Mouse (Mus musculus): Measurements from ENCODE around the gene Lgals12. TPM values are rescaled to one million over a fixed set of nuclear protein-coding genes. Genes with fewer than 3 reads are reported as not detected.

Gene Lgals12
- total and polyA plus RNA-seq, 3 experiments, result not detected

GRCm38 (mm10) chr19:7556641-7557040, 50.4 kb downstream of the Lgals12 start:
- no peaks in the 10 kb centered on the region; the same call in 1 of the 2 replicates for H3K79me2 ChIP-seq (replicated peaks; ENCODE audit: control insufficient read depth, extremely low read depth, insufficient read depth, poor library complexity, severe bottlenecking)
- H3K9me3 ChIP-seq (replicated peaks; ENCODE audit: low read length), result no peaks in the 10 kb centered on the region
- H3K9ac ChIP-seq (ENCODE audit: insufficient read depth, low read depth), result no peak overlapping the region
- TF ChIP-seq JUND (conservative IDR thresholded peaks at IDR 0.05; ENCODE audit: low read depth, low read length), result no peak
- TF ChIP-seq HCFC1 (IDR thresholded peaks at IDR 0.05; ENCODE audit: low read depth, low read length), result no peak
- H3K36me3 ChIP-seq (replicated peaks in 1 of 2; ENCODE audit: control insufficient read depth in 1 of 2, insufficient read depth in 1 of 2, low read length in 1 of 2), result peaks cover 0 to 8% of the 10 kb centered on the region in 2 experiments
- H3K4me2 ChIP-seq (ENCODE audit: insufficient read depth, low read depth, poor library complexity, severe bottlenecking), result no peak overlapping the region
- H3K27ac ChIP-seq (ENCODE audit: insufficient read depth, low read depth), result no peak overlapping the region
- DNase-seq (ENCODE audit: extremely low read depth), result no peak
- H3K27me3 ChIP-seq (replicated peaks), result peaks cover 4% of the 10 kb centered on the region
- H3K4me3 ChIP-seq (replicated peaks in 1 of 3; ENCODE audit: low read depth in 2 of 3, low read length in 2 of 3, poor library complexity in 1 of 3), result no peak overlapping the region
- H3K4me1 ChIP-seq (ENCODE audit: control insufficient read depth in 1 of 2, insufficient read depth in 2 of 2), result peaks cover 0 to 24% of the 10 kb centered on the region in 2 experiments; a peak in 2 of 4 replicates
- dilution Hi-C loops (cut with MboI; ENCODE audit: extremely low pct_ligation_motif_present, extremely low pct_unique_long_range_greater_than_20kb, low sequenced_read_pairs), result no loop called here
- in situ Hi-C loops (cut with MboI; ENCODE audit: low pct_ligation_motif_present, low pct_unique_long_range_greater_than_20kb, low sequenced_read_pairs), result no loop called here

GRCm38 (mm10) chr19:7554881-7555280, 52.1 kb downstream of the Lgals12 start:
- Histone ChIP-seq H3K27me3 (replicated peaks) (peaks cover 4% of the 10 kb centered on the region), H3K9me3 (replicated peaks; ENCODE audit: low read length) (no peaks in the 10 kb centered on the region), H3K4me1 (ENCODE audit: control insufficient read depth in 1 of 2, insufficient read depth in 2 of 2) (peaks cover 0 to 14% of the 10 kb centered on the region in 2 experiments; a peak in 2 of 4 replicates), H3K36me3 (replicated peaks in 1 of 2; ENCODE audit: control insufficient read depth in 1 of 2, insufficient read depth in 1 of 2, low read length in 1 of 2) (peaks cover 0 to 4% of the 10 kb centered on the region in 2 experiments), H3K9ac (ENCODE audit: insufficient read depth, low read depth) (no peak overlapping the region), H3K4me3 (replicated peaks in 1 of 3; ENCODE audit: low read depth in 2 of 3, low read length in 2 of 3, poor library complexity in 1 of 3) (no peak overlapping the region), H3K79me2 (replicated peaks; ENCODE audit: control insufficient read depth, extremely low read depth, insufficient read depth, poor library complexity, severe bottlenecking) (no peaks in the 10 kb centered on the region; the same call in 1 of the 2 replicates), H3K4me2 (ENCODE audit: insufficient read depth, low read depth, poor library complexity, severe bottlenecking) (no peak overlapping the region), H3K27ac (ENCODE audit: insufficient read depth, low read depth) (no peak overlapping the region)
- DNase-seq (ENCODE audit: extremely low read depth), result no peak
- in situ Hi-C loops (cut with MboI; ENCODE audit: low pct_ligation_motif_present, low pct_unique_long_range_greater_than_20kb, low sequenced_read_pairs) (no loop called here), dilution Hi-C loops (cut with MboI; ENCODE audit: extremely low pct_ligation_motif_present, extremely low pct_unique_long_range_greater_than_20kb, low sequenced_read_pairs) (no loop called here)
- TF ChIP-seq RAD21 (IDR thresholded peaks at IDR 0.05; ENCODE audit: low read depth, low read length) (no peak), HCFC1 (IDR thresholded peaks at IDR 0.05; ENCODE audit: low read depth, low read length) (no peak), MAFK (IDR thresholded peaks at IDR 0.05; ENCODE audit: insufficient replicate concordance, low read length) (no peak), USF2 (conservative IDR thresholded peaks at IDR 0.05; ENCODE audit: low read depth, low read length) (no peak), CHD2 (IDR thresholded peaks at IDR 0.05; ENCODE audit: low read length) (no peak), NELFE (IDR thresholded peaks at IDR 0.05; ENCODE audit: low read depth, low read length) (no peak), ZMIZ1 (IDR thresholded peaks at IDR 0.05; ENCODE audit: low read depth, low read length) (no peak), SMC3 (IDR thresholded peaks at IDR 0.05; ENCODE audit: low read depth, low read length) (no peak), POLR2AphosphoS2 (IDR thresholded peaks at IDR 0.05; ENCODE audit: low read depth, low read length) (no peak), JUN (IDR thresholded peaks at IDR 0.05; ENCODE audit: insufficient read depth, low read depth, low read length) (no peak), JUND (conservative IDR thresholded peaks at IDR 0.05; ENCODE audit: low read depth, low read length) (no peak), CHD1 (IDR thresholded peaks at IDR 0.05; ENCODE audit: low read depth, low read length) (no peak)

- Histone ChIP-seq H3K27ac (ENCODE audit: insufficient read depth, low read depth) (no peak overlapping the region), H3K79me2 (replicated peaks; ENCODE audit: control insufficient read depth, extremely low read depth, insufficient read depth, poor library complexity, severe bottlenecking) (no peaks in the 10 kb centered on the region), H3K36me3 (replicated peaks in 1 of 2; ENCODE audit: control insufficient read depth in 1 of 2, insufficient read depth in 1 of 2, low read length in 1 of 2) (no peaks in the 10 kb centered on the region), H3K4me1 (ENCODE audit: control insufficient read depth in 1 of 2, insufficient read depth in 2 of 2) (peaks cover 0 to 3% of the 10 kb centered on the region in 2 experiments; a peak in 2 of 4 replicates), H3K27me3 (replicated peaks) (peaks cover 4% of the 10 kb centered on the region), H3K9ac (ENCODE audit: insufficient read depth, low read depth) (no peak overlapping the region), H3K9me3 (replicated peaks; ENCODE audit: low read length) (no peaks in the 10 kb centered on the region), H3K4me3 (replicated peaks in 1 of 3; ENCODE audit: low read depth in 2 of 3, low read length in 2 of 3, poor library complexity in 1 of 3) (no peak overlapping the region), H3K4me2 (ENCODE audit: insufficient read depth, low read depth, poor library complexity, severe bottlenecking) (no peak overlapping the region)
- DNase-seq (ENCODE audit: extremely low read depth), result no peak
- TF ChIP-seq UBTF (IDR thresholded peaks at IDR 0.05; ENCODE audit: low read depth, low read length) (no peak), ZC3H11A (IDR thresholded peaks at IDR 0.05; ENCODE audit: low read depth, low read length) (no peak), SMC3 (IDR thresholded peaks at IDR 0.05; ENCODE audit: low read depth, low read length) (no peak), MAZ (IDR thresholded peaks at IDR 0.05; ENCODE audit: low read depth, low read length) (no peak), ZMIZ1 (IDR thresholded peaks at IDR 0.05; ENCODE audit: low read depth, low read length) (no peak), CHD1 (IDR thresholded peaks at IDR 0.05; ENCODE audit: low read depth, low read length) (no peak), USF1 (IDR thresholded peaks at IDR 0.05; ENCODE audit: low read depth, low read length) (no peak), EP300 (IDR thresholded peaks at IDR 0.05; ENCODE audit: low read length) (no peak), MAFK (IDR thresholded peaks at IDR 0.05; ENCODE audit: insufficient replicate concordance, low read length) (no peak)
- in situ Hi-C loops (cut with MboI; ENCODE audit: low pct_ligation_motif_present, low pct_unique_long_range_greater_than_20kb, low sequenced_read_pairs) (no loop called here), dilution Hi-C loops (cut with MboI; ENCODE audit: extremely low pct_ligation_motif_present, extremely low pct_unique_long_range_greater_than_20kb, low sequenced_read_pairs) (no loop called here)
Observed at GRCm38 (mm10) chr19:7553441-7553840, 53.6 kb downstream of the Lgals12 start.
